Mouse (Mus musculus) B cell, adult 2 months (primary cell): ENCODE measurements around the gene Fam181b.

Source experiments
- DNase-seq, 2 experiments: peaks; one replicate each; pipeline ENCODE4 v3.0.0; 2022

The Fam181b gene

GRCm38 (mm10) chr7:93079785-93080730 lies at the start of gene Fam181b:
Fam181b (plus strand) TSS chr7:93079865.
- DNase-seq, result no peak

GRCm38 (mm10) chr7:93037763-93038471 lies 41.7 kb upstream of the Fam181b start:
- DNase-seq, result no peak

GRCm38 (mm10) chr7:93038472-93038828 lies 41.2 kb upstream of the Fam181b start:
- no peak for DNase-seq

GRCm38 (mm10) chr7:93039542-93039941 lies 40.1 kb upstream of the Fam181b start:
- no peak for DNase-seq

- DNase-seq, result no peak
Measured at GRCm38 (mm10) chr7:93044359-93044758, 35.3 kb upstream of the Fam181b start.

- no peak for DNase-seq
Measured at GRCm38 (mm10) chr7:93044788-93045187, 34.9 kb upstream of the Fam181b start.

- no peak for DNase-seq
Measured at GRCm38 (mm10) chr7:93060831-93061230, 18.8 kb upstream of the Fam181b start.

GRCm38 (mm10) chr7:93061747-93062146 lies 17.9 kb upstream of the Fam181b start:
- DNase-seq, result no peak

- no peak for DNase-seq
Measured at GRCm38 (mm10) chr7:93062189-93062588, 17.5 kb upstream of the Fam181b start.

GRCm38 (mm10) chr7:93067464-93068015 lies 12.1 kb upstream of the Fam181b start:
- no peak for DNase-seq

- no peak for DNase-seq
Measured at GRCm38 (mm10) chr7:93076435-93076960, 3.2 kb upstream of the Fam181b start.

GRCm38 (mm10) chr7:93079420-93079784 lies 263 bp upstream of the Fam181b start:
- DNase-seq, result no peak

- no peak for DNase-seq
Measured at GRCm38 (mm10) chr7:93080731-93081430, 1.2 kb downstream of the Fam181b start.

GRCm38 (mm10) chr7:93093371-93094058 lies 13.8 kb downstream of the Fam181b start:
- no peak for DNase-seq

GRCm38 (mm10) chr7:93095511-93095910 lies 15.8 kb downstream of the Fam181b start:
- DNase-seq, result no peak

- no peak for DNase-seq
Measured at GRCm38 (mm10) chr7:93104776-93105340, 25.2 kb downstream of the Fam181b start.

- no peak for DNase-seq
Measured at GRCm38 (mm10) chr7:93110370-93110965, 30.8 kb downstream of the Fam181b start.

GRCm38 (mm10) chr7:93111056-93111455 lies 31.4 kb downstream of the Fam181b start:
- no peak for DNase-seq

- DNase-seq, result no peak
Measured at GRCm38 (mm10) chr7:93117561-93117960, 37.9 kb downstream of the Fam181b start.

GRCm38 (mm10) chr7:93123936-93124335 lies 44.3 kb downstream of the Fam181b start:
- no peak for DNase-seq
